Mouse (Mus musculus) hindlimb bud, embryonic 11.5 days (tissue): ENCODE measurements around the gene Pkn1.

Source experiments
- DNase-seq: peaks from one replicate; pipeline ENCODE4 v3.0.0-alpha.2; 2012; ENCODE audit warnings: low read depth, low spot score; ENCODE audit errors: extremely low spot score

Pkn1 gene

GRCm38 (mm10) chr8:83698661-83699453 lies at the start of gene Pkn1:
Gene Pkn1, minus strand, starts transcription at chr8:83699179.
- DNase-seq, result no peak

- no peak for DNase-seq
Observed at GRCm38 (mm10) chr8:83748708-83749107, 49.7 kb upstream of the Pkn1 start.

GRCm38 (mm10) chr8:83747661-83748346 lies 48.8 kb upstream of the Pkn1 start:
- DNase-seq, result no peak

- DNase-seq, result no peak
Observed at GRCm38 (mm10) chr8:83744070-83744469, 45.1 kb upstream of the Pkn1 start.

- DNase-seq, result no peak
Observed at GRCm38 (mm10) chr8:83742968-83743367, 44.0 kb upstream of the Pkn1 start.

GRCm38 (mm10) chr8:83741849-83742655 lies 43.1 kb upstream of the Pkn1 start:
- no peak for DNase-seq

- DNase-seq, result no peak
Observed at GRCm38 (mm10) chr8:83740976-83741741, 42.2 kb upstream of the Pkn1 start, which contains the start of gene Adgre5. Gene Adgre5, minus strand, starts transcription at chr8:83741326.

- DNase-seq, result no peak
Observed at GRCm38 (mm10) chr8:83740586-83740975, 41.6 kb upstream of the Pkn1 start.

GRCm38 (mm10) chr8:83739711-83740468 lies 40.9 kb upstream of the Pkn1 start:
- no peak for DNase-seq

GRCm38 (mm10) chr8:83738949-83739710 lies 40.2 kb upstream of the Pkn1 start:
- no peak for DNase-seq

- no peak for DNase-seq
Observed at GRCm38 (mm10) chr8:83737852-83738562, 39.0 kb upstream of the Pkn1 start.

GRCm38 (mm10) chr8:83737346-83737745 lies 38.4 kb upstream of the Pkn1 start:
- no peak for DNase-seq

- no peak for DNase-seq
Observed at GRCm38 (mm10) chr8:83736681-83737080, 37.7 kb upstream of the Pkn1 start.

- no peak for DNase-seq
Observed at GRCm38 (mm10) chr8:83732919-83733318, 33.9 kb upstream of the Pkn1 start.

- DNase-seq, result no peak
Observed at GRCm38 (mm10) chr8:83731906-83732305, 32.9 kb upstream of the Pkn1 start.

- no peak for DNase-seq
Observed at GRCm38 (mm10) chr8:83729009-83729807, 30.2 kb upstream of the Pkn1 start.

GRCm38 (mm10) chr8:83725521-83726102 lies 26.6 kb upstream of the Pkn1 start:
- DNase-seq, result no peak
